Mouse (Mus musculus) intestine, embryonic 15.5 days (tissue): ENCODE results near the gene Tmem171. TPM values are rescaled to one million over a fixed set of nuclear protein-coding genes. Genes with fewer than 3 reads are reported as not detected.

Source experiments
- ATAC-seq: fragments of 200-750 bp; cut with Nextera tagmentation; 2 replicates; pipeline ENCODE4 v1.8.0; 2017; ENCODE audit warnings: moderate TSS enrichment, moderate library complexity
- H3K27ac ChIP-seq: fragments of 300-500 bp; sonication (generic); 2 replicates; pipeline ENCODE4 v1.5.1; 2015; ENCODE audit warnings: mild to moderate bottlenecking, inconsistent platforms
- H3K27me3 ChIP-seq: fragments of 300-500 bp; sonication (generic); replicated peaks from 2 replicates; pipeline ENCODE4 v1.6.1; 2015; ENCODE audit warnings: inconsistent platforms
- H3K36me3 ChIP-seq: fragments of 300-500 bp; sonication (generic); 2 replicates; pipeline ENCODE4 v1.6.1; 2015; ENCODE audit warnings: inconsistent platforms
- H3K4me1 ChIP-seq: fragments of 300-500 bp; sonication (generic); replicated peaks from 2 replicates; pipeline ENCODE4 v1.6.1; 2015; ENCODE audit warnings: inconsistent platforms
- H3K4me2 ChIP-seq: fragments of 300-500 bp; sonication (generic); replicated peaks from 2 replicates; pipeline ENCODE4 v1.6.1; 2015; ENCODE audit warnings: mild to moderate bottlenecking, inconsistent platforms
- H3K4me3 ChIP-seq: fragments of 300-500 bp; sonication (generic); replicated peaks from 2 replicates; pipeline ENCODE4 v1.5.1; 2015; ENCODE audit warnings: inconsistent platforms
- H3K9ac ChIP-seq: fragments of 300-500 bp; sonication (generic); 2 replicates; pipeline ENCODE4 v1.6.1; 2015; ENCODE audit warnings: inconsistent platforms
- H3K9me3 ChIP-seq: fragments of 300-500 bp; sonication (generic); 2 replicates; pipeline ENCODE4 v1.6.1; 2016; ENCODE audit warnings: inconsistent platforms
- WGBS: fragments of 180-500 bp; shearing (Covaris S2); methylation state at CpG from one replicate; pipeline ENCODE4 v1.1.7; 2015; 5-methylcytosine and 5-hydroxymethylcytosine counted together
- polyA plus RNA-seq: library from polyadenylated mRNA; unstranded; fragments of >200 nt; fragmentation: Nextera tagmentation; extraction: Ambion mirVana; gene quantifications from 2 replicates; pipeline ENCODE4 v1.2.1, GENCODE M21; 2015

The Tmem171 gene
- polyA plus RNA-seq, 1 experiment from 2014 or later = 31.8 TPM

GRCm38 (mm10) chr13:98656034-98656471, 38.6 kb downstream of the Tmem171 start:
- H3K27ac ChIP-seq = no peak overlapping the region
- no peak overlapping the region for H3K4me3 ChIP-seq
- ATAC-seq = no peak
- peaks cover 26% of the 10 kb centered on the region for H3K4me1 ChIP-seq
- no peak overlapping the region for H3K9ac ChIP-seq
- H3K36me3 ChIP-seq = no peaks in the 10 kb centered on the region
- WGBS = 75% methylated on average over 16 of the region's 16 CpGs
- no peaks in the 10 kb centered on the region for H3K9me3 ChIP-seq
- H3K4me2 ChIP-seq = no peak overlapping the region
- H3K27me3 ChIP-seq = no peaks in the 10 kb centered on the region

GRCm38 (mm10) chr13:98655346-98655745, 39.3 kb downstream of the Tmem171 start:
- Histone ChIP-seq H3K9ac (no peak overlapping the region), H3K4me2 (no peak overlapping the region), H3K4me3 (no peak overlapping the region), H3K4me1 (peaks cover 27% of the 10 kb centered on the region), H3K27ac (no peak overlapping the region), H3K27me3 (no peaks in the 10 kb centered on the region), H3K9me3 (no peaks in the 10 kb centered on the region), H3K36me3 (no peaks in the 10 kb centered on the region)
- 92% methylated on average over 4 of the region's 4 CpGs for WGBS
- ATAC-seq = no peak

DNA sequence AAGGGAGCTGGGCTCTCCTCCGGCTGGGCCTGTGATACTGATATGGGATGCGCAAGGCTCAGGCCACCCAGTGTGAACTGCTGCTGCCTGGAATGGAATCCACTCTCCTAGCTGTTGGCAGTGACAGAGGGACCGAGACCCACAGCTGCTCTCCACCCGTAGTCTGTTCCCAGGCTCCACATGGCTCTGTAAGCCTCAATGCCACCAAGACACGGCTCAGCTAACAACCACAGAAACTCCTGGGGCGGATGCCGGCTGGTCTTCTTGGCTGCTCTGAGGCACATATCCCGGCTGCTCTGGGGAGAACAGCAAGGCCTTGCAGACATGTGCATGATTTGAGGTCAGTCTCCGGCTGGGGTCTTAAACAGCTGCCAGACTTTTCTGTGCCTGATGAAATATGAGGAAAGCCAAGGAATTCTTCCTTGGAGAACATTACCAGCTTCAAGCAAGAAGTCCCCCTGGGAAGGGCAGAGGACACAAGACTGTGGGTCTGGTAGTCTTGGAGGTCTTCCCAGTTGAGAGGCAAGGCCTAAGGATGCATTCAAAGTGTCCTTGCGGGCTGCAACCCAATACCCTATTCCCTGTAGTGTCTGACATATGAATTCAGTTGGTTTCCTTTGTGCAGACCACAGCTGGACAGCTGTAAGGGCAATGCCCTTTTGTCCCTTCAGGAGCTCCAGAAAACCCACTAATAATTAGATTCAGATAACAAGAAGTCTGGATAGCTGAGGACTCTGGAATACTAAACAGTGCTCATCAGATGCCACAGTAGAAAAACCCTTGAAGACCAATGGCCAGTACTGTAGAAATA, 40.3 kb downstream of the Tmem171 start:
- H3K36me3 ChIP-seq = no peaks in the 10 kb centered on the region
- no peak overlapping the region for H3K4me2 ChIP-seq
- H3K9ac ChIP-seq = no peak overlapping the region
- 51% methylated on average over 10 of the region's 10 CpGs for WGBS
- H3K27me3 ChIP-seq = no peaks in the 10 kb centered on the region
- peaks cover 27% of the 10 kb centered on the region for H3K4me1 ChIP-seq
- no peak for ATAC-seq
- H3K4me3 ChIP-seq = no peak overlapping the region
- peak overlapping the region; percentile 48; the same call in 1 of the 2 replicates for H3K27ac ChIP-seq
- H3K9me3 ChIP-seq = no peaks in the 10 kb centered on the region

GRCm38 (mm10) chr13:98652194-98652593, 42.4 kb downstream of the Tmem171 start:
- WGBS = 44% methylated on average over 2 of the region's 2 CpGs
- ATAC-seq = no peak
- H3K27ac ChIP-seq = no peak overlapping the region
- H3K9ac ChIP-seq = no peak overlapping the region
- H3K4me3 ChIP-seq = no peak overlapping the region
- H3K36me3 ChIP-seq = no peaks in the 10 kb centered on the region
- H3K9me3 ChIP-seq = no peaks in the 10 kb centered on the region
- H3K4me2 ChIP-seq = no peak overlapping the region
- no peaks in the 10 kb centered on the region for H3K27me3 ChIP-seq
- H3K4me1 ChIP-seq = peaks cover 27% of the 10 kb centered on the region

DNA sequence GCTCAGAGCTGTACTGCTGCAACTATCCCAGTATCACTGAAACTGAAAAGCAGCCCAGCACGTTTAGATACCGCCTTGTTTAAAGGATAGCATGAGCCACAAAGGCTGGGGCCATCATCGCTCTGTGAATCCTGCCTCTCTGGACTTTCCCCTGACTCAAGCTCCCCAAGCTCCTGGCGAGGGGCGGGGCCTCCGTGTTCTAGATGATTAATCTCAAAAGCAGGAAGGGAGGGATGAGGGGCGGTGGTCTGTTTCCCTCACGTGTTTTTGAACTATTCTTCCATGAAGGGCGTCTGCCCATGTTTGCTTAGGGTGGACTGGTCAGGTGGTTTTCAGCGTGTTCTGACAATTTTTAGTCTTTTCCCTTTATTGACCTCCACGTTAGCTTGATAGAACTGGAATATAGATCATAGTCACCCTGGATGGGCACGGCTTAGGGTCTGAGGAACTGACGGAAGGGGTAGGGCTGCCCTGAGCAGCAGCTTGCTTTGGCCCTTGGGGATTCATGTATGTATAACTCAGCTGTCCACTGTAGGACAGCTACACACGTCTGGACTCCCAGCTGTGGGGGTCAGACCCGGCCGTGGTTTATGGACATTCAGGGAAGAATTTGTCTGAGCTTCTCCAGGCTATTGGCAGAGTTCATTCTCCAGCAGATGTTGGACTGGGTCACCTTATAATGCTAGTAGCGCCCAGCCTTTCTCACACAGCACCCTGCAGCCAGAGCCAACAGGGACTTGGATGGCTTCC, 43.2 kb downstream of the Tmem171 start:
- no peaks in the 10 kb centered on the region for H3K27me3 ChIP-seq
- H3K27ac ChIP-seq = peak overlapping the region; percentile 49
- no peak overlapping the region for H3K4me2 ChIP-seq
- peaks cover 27% of the 10 kb centered on the region for H3K4me1 ChIP-seq
- H3K9ac ChIP-seq = no peak overlapping the region
- H3K36me3 ChIP-seq = no peaks in the 10 kb centered on the region
- no peak overlapping the region for H3K4me3 ChIP-seq
- 48% methylated on average over 17 of the region's 17 CpGs for WGBS
- ATAC-seq = peak; percentile 84
- H3K9me3 ChIP-seq = no peaks in the 10 kb centered on the region

GRCm38 (mm10) chr13:98647775-98648568, 46.7 kb downstream of the Tmem171 start:
- Histone ChIP-seq H3K4me2 (no peak overlapping the region), H3K27me3 (no peaks in the 10 kb centered on the region), H3K27ac (no peak overlapping the region), H3K36me3 (no peaks in the 10 kb centered on the region), H3K4me1 (peaks cover 17% of the 10 kb centered on the region), H3K9me3 (no peaks in the 10 kb centered on the region), H3K9ac (no peak overlapping the region), H3K4me3 (no peak overlapping the region)
- ATAC-seq = no peak
- WGBS = 75% methylated on average over 22 of the region's 22 CpGs

DNA sequence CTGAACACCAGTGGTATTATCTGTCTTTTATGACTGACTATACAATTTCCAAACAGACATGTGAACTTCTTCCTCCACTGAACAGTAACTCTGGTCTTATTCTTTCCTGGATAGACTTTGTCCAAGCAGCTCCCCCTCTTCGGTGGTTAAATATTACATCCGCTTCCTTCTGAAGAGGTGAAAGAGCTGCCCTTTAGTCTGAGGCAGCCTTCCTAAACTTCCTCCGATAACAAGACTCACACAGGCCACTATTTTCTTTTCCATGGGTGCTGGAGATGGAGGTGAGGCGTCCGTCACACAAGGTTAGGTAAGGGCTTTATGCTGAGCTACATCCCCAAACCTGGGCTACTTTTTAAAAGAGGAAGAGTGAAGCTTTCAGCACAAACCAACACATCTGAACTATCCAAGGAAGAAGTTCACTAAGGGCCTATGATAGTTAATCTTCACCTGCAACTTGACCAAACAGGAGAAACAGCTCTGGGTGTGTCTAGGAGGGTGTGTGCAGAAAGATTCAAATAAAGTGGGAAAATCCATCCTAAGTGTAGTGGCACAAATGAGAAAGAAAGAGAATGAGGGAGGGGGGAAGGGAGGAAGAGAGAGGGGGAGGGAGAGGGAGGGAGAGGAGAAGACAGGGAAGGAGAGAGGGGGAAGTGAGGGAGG, 56.0 kb downstream of the Tmem171 start:
- Histone ChIP-seq H3K36me3 (no peaks in the 10 kb centered on the region), H3K4me3 (no peak overlapping the region), H3K27ac (peak overlapping the region; percentile 87), H3K27me3 (no peaks in the 10 kb centered on the region), H3K9ac (no peak overlapping the region), H3K9me3 (no peaks in the 10 kb centered on the region), H3K4me2 (no peak overlapping the region; the same call in 1 of the 2 replicates), H3K4me1 (0 out of 2 replicates have a peak, but pooled peaks cover 2% of the 10 kb centered on the region)
- whole genome bisulfite sequencing = 64% methylated on average over 5 of the region's 5 CpGs
- ATAC-seq = peak; percentile 94

GRCm38 (mm10) chr13:98637145-98637544, 57.5 kb downstream of the Tmem171 start, which contains the start of gene Tmem174:
Tmem174 (minus strand) TSS chr13:98637410.
- Histone ChIP-seq H3K9ac (no peak within 1 kb of the TSS), H3K36me3 (no peaks in the 10 kb centered on the region), H3K4me1 (0 out of 2 replicates have a peak, but pooled peaks cover 4% of the 10 kb centered on the region), H3K4me3 (no peak within 1 kb of the TSS), H3K27ac (peak within 1 kb of the TSS; percentile 86), H3K9me3 (no peaks in the 10 kb centered on the region), H3K27me3 (no peaks in the 10 kb centered on the region), H3K4me2 (no peak within 1 kb of the TSS)
- 82% methylated on average over 12 of the region's 12 CpGs for WGBS
- ATAC-seq = no peak

DNA sequence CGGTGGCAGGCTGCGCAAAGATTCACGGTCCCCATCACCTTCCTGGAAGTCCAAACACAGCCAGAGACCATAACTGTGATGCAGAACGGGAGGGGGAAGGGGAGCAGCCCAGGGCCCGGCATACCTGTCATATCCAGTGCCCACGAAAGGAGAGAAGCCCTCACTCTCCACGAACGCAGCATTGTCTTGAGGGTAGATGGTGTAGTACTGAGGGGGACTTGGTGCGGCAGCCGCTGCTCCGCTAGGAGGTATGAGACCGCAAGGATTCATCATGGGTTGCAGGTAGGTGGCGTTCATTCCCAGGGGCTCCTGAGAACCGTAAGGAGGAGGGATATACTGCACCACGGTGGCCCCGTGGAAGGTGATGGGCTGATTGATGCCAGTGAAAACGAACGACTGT, 58.1 kb downstream of the Tmem171 start:
- no peak overlapping the region for H3K9ac ChIP-seq
- no peaks in the 10 kb centered on the region for H3K27me3 ChIP-seq
- no peaks in the 10 kb centered on the region for H3K36me3 ChIP-seq
- ATAC-seq = no peak
- H3K9me3 ChIP-seq = no peaks in the 10 kb centered on the region
- H3K27ac ChIP-seq = no peak overlapping the region
- H3K4me2 ChIP-seq = no peak overlapping the region
- 0 out of 2 replicates have a peak, but pooled peaks cover 4% of the 10 kb centered on the region for H3K4me1 ChIP-seq
- H3K4me3 ChIP-seq = no peak overlapping the region
- WGBS = 68% methylated on average over 18 of the region's 18 CpGs
